Mouse (Mus musculus) frontal cortex, postnatal 25 days (tissue): Measurements from ENCODE around the gene Coq10a.

ENCODE experiments used
- DNase-seq, 2 experiments: peaks; one replicate each; pipeline ENCODE4 v3.0.0; 2022; ENCODE audit warnings: low spot score in 2 of 2

Coq10a gene

GRCm38 (mm10) chr10:128385902-128386301, 17.1 kb upstream of the Coq10a start:
- DNase-seq: no peak

DNA sequence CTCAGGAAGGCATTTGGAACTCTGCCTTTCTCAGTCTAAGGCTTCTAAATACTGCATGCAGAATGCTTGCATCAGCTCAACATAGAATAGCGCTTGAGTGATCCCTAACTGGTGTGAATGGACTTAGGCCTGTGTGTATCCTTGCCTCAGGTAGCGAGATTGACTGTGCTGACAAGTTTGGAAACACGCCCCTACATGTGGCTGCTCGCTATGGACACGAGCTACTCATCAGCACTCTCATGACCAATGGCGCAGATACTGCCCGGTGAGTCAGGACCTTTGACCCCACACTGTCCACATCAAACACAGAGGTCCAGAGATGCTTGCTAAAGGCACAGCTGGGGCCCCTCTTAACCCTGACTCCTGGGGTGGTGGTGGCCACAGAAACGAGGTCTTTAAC, 13.7 kb upstream of the Coq10a start:
- no peak for DNase-seq

DNA sequence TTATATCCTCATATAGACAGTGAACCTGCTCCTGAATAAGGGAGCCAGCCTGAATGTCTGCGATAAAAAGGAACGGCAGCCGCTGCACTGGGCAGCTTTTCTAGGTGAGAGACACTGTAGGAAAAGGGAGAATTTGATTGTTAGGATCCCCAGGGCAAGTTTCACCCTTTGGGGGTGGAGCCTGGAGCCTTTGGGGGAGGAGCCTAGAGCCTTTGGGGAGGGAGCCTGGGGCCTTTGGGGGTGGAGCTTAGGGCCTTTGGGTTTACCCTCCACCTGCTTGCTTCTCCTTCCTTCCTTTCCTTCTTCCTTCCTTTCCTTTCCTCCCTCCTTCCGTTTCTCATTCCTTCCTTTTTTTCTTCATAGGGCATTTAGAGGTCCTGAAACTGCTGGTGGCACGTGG, 11.8 kb upstream of the Coq10a start:
- DNase-seq: no peak

DNA sequence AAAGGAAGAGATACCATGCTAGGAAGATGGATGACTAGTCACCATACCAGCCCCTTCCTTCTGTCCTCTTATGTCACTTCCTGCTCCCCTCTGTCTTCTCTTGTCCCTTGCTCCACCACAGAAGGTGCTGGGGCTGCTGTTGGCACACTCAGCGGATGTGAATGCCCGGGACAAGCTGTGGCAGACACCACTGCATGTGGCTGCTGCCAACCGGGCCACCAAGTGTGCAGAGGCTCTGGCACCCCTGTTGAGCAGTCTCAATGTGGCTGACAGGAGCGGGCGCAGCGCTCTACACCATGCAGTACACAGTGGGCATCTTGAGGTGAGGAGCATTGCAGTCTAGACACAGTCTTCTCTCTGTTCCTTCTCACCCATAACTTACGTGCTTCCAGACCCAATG, 10.5 kb upstream of the Coq10a start:
- no peak for DNase-seq

- no peak for DNase-seq
These were observed 9.7 kb upstream of the Coq10a start for GRCm38 (mm10) chr10:128378462-128378861.

DNA sequence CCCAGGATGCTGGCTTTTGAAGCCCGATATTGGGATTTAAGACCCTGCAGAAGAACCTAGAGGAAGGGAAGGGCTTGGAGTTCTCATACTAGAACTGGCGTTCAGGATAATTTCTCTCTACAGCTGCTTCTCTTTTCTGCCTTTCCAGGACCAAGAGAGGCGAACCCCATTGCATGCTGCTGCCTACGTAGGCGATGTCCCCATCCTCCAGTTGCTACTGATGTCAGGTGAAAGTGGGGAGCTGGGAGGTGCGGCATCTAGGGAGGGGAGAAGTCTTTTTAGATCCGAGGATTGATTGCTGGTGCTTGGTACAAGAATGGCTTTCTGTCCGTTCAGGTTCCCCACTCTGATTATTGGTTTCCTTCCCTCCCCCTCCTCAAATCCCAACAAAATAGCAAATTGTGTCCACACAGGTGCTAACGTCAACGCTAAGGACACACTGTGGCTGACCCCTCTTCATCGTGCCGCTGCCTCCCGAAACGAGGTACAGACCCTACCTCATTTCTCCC, 9.2 kb upstream of the Coq10a start:
- no peak for DNase-seq

- no peak for DNase-seq
These were observed 8.6 kb upstream of the Coq10a start for GRCm38 (mm10) chr10:128377222-128377939.

DNA sequence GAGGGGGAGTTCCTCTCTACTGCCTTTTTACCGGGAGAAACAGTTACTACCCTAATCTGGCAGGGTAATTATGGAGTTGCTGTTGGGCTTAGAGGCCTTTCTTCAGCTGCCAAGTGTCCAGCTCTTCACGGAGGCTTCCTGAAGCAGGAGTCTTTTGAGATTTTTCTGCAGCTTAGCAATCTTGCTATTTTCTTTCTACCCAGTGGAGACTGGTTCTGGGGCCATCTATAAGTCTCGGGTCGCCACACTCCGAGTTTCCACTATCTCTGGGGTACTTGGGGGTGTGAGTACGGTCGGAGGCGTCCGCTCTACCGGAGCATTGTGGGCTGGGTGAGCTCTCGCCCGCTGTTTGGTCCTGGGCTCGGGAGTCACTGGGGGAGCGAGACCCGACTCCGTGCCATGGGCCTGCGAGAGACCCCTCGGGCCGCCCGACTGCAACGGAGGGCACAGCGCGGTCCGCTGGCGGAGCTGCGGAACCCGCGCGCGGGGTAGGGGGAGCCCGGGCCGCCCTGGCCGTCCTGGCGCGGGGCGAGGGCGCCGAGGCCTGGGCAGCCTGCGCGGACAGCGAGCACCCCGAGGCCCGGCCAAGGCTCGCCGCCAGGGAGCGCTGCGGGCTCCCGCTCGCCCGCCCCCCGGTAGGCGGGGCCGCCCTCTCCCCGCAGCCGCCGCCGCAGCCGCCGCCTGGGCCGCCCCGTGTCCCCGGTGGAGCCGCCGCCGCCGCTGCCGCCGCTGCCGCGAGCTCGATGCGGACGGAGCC, 7.8 kb upstream of the Coq10a start, which contains the start of gene Ankrd52:
Gene Ankrd52, plus strand, starts transcription at position 661 of the 757 bp plus-strand sequence.
- peak; percentile 65 to 69 for DNase-seq

- DNase-seq: no peak
These were observed 7.3 kb upstream of the Coq10a start for GRCm38 (mm10) chr10:128376099-128376454.

- no peak for DNase-seq
These were observed 5.6 kb upstream of the Coq10a start for GRCm38 (mm10) chr10:128374393-128374792.

GRCm38 (mm10) chr10:128372989-128373748, 4.4 kb upstream of the Coq10a start:
- no peak for DNase-seq

GRCm38 (mm10) chr10:128372142-128372541, 3.3 kb upstream of the Coq10a start:
- no peak for DNase-seq

- no peak for DNase-seq
These were observed 1.8 kb upstream of the Coq10a start for GRCm38 (mm10) chr10:128370601-128371000.

GRCm38 (mm10) chr10:128370021-128370420, 1.2 kb upstream of the Coq10a start:
- no peak for DNase-seq

- DNase-seq: no peak
These were observed 802 bp upstream of the Coq10a start for GRCm38 (mm10) chr10:128369599-128369998.

- DNase-seq: no peak
These were observed 384 bp upstream of the Coq10a start for GRCm38 (mm10) chr10:128369218-128369543.

DNA sequence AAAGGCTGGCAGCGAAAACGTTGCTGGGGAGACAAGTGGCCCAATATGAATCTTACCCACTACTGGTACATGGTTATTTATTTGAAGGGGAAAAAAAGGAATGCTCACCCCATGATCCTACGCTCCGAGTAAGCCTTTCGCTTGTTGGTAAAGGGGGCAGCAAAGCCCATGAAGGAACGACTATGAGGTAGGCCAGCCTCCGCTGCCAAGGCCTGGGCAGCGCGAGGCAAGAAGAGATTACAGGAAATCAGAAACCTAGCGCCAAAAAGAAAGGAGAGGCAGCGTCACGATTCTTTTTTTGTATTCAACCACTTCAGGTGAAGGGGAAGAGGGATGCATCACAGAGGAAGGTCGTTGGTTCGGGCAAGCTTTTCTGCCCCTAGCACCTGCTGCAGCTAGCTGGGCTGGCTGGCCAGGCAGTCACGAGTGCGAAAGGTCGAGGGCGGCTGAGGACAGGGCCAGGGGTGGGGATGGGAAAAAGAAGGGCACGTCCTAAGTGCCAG, 847 bp downstream of the Coq10a start:
- no peak for DNase-seq

- no peak for DNase-seq
These were observed 6.2 kb downstream of the Coq10a start for GRCm38 (mm10) chr10:128362568-128362967.

GRCm38 (mm10) chr10:128361836-128362235, 7.0 kb downstream of the Coq10a start:
- no peak for DNase-seq

- DNase-seq: no peak
These were observed 9.6 kb downstream of the Coq10a start for GRCm38 (mm10) chr10:128359226-128359625.

DNA sequence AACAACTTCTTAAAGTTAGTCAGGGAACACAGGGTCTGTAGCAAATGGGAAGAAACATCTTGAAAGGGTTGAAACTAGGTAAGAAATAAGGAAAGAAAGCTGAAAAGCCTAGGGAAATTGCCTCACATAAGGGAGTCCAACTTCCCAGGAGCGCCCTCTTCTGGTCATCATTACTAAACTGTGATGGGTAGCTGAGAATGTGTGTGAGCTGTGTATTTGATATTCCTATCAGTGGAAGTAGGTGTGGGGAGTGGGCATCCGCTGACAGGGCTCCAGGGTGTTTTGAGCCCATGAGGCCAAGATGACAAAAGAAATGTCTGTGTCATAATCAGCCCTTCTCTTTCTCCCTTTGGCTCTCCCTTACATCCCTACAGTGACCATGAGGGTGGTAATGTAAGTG, 10.0 kb downstream of the Coq10a start:
- DNase-seq: peak in 1 of 2 experiments; percentile 52

- no peak for DNase-seq
These were observed 21.3 kb downstream of the Coq10a start for GRCm38 (mm10) chr10:128347541-128347940.
